Mouse (Mus musculus) heart, embryonic 10.5 days (tissue): Measurements from ENCODE around the gene Zfp654. TPM values are rescaled to one million over a fixed set of nuclear protein-coding genes. Genes with fewer than 3 reads are reported as not detected.
"Not testable (repeated sequence)": the region's sequence is repeated elsewhere in the genome, so short reads cannot be mapped to it uniquely, and the experiment has no call there.

Experiments used
- DNase-seq: peaks from one replicate; pipeline ENCODE4 v3.0.0-alpha.2; 2017; ENCODE audit warnings: low spot score
- H3K27ac ChIP-seq: fragments of 300-500 bp; sonication (generic); 2 replicates; pipeline ENCODE4 v1.5.1; 2016; ENCODE audit warnings: mild to moderate bottlenecking
- H3K27me3 ChIP-seq: fragments of 300-500 bp; sonication (generic); 2 replicates; pipeline ENCODE4 v1.6.1; 2016; ENCODE audit warnings: mild to moderate bottlenecking; ENCODE audit not compliant: poor library complexity, insufficient read depth, severe bottlenecking
- H3K36me3 ChIP-seq: fragments of 300-500 bp; sonication (generic); 2 replicates; pipeline ENCODE4 v1.6.1; 2016; ENCODE audit warnings: mild to moderate bottlenecking, moderate library complexity
- H3K4me1 ChIP-seq: fragments of 300-500 bp; sonication (generic); 2 replicates; pipeline ENCODE4 v1.6.1; 2016; ENCODE audit warnings: mild to moderate bottlenecking
- H3K4me3 ChIP-seq: fragments of 300-500 bp; sonication (generic); 2 replicates; pipeline ENCODE4 v1.5.1; 2016; ENCODE audit warnings: mild to moderate bottlenecking, moderate library complexity
- H3K9me3 ChIP-seq: fragments of 300-500 bp; sonication (generic); 2 replicates; pipeline ENCODE4 v1.6.1; 2016; ENCODE audit warnings: mild to moderate bottlenecking, moderate library complexity
- WGBS: fragments of 180-500 bp; shearing (Covaris S2); methylation state at CpG from one replicate; pipeline ENCODE4 v1.1.7; 2016; 5-methylcytosine and 5-hydroxymethylcytosine counted together
- polyA plus RNA-seq: library from polyadenylated mRNA; unstranded; fragments of >200 nt; fragmentation: Nextera tagmentation; extraction: Ambion mirVana; gene quantifications from 2 replicates; pipeline ENCODE4 v1.2.1, GENCODE M21; 2016

Gene Zfp654
- polyA plus RNA-seq, 1 experiment from 2014 or later, result 7.0 TPM

DNA sequence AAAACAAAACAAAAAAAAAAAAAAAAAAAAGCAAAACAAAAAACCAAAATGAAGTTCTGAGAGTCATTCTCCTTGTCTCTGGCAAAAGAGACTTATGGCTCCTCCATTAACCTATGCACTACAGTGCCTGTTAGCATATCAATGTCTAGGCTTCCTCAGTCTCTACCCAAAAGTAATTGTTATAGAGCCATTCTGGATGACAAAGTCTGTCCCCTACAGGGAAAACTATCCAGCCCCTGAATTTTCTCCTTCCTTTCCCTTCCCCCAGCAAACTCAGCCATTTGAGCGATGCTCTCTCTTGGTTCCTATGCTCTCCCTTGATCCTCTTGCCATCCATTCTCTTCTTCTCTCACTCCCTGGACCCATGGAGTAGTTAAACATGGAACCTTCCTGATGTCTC is 24.4 kb upstream of the Zfp654 start:
- Histone ChIP-seq H3K4me1 (no peaks in the 10 kb centered on the region), H3K4me3 (no peak overlapping the region), H3K9me3 (no peaks in the 10 kb centered on the region), H3K27ac (no peak overlapping the region), H3K36me3 (no peaks in the 10 kb centered on the region), H3K27me3 (no peaks in the 10 kb centered on the region)
- WGBS, result 92% methylated on average over 1 of the region's 1 CpGs
- no peak for DNase-seq

- H3K36me3 ChIP-seq, result no peaks in the 10 kb centered on the region
- H3K27ac ChIP-seq, result no peak overlapping the region
- DNase-seq, result no peak
- H3K27me3 ChIP-seq, result no peaks in the 10 kb centered on the region
- 93% methylated on average over 10 of the region's 10 CpGs for WGBS
- no peaks in the 10 kb centered on the region for H3K4me1 ChIP-seq
- no peak overlapping the region for H3K4me3 ChIP-seq
- H3K9me3 ChIP-seq, result no peaks in the 10 kb centered on the region
Measured at GRCm38 (mm10) chr16:64875384-64875783, 23.9 kb upstream of the Zfp654 start.

- Histone ChIP-seq H3K36me3 (no peaks in the 10 kb centered on the region), H3K9me3 (no peaks in the 10 kb centered on the region), H3K27me3 (no peaks in the 10 kb centered on the region), H3K4me3 (peak overlapping the region; percentile 77), H3K27ac (peak overlapping the region; percentile 91), H3K4me1 (no peaks in the 10 kb centered on the region)
- peak; percentile 87 for DNase-seq
- WGBS, result 3% methylated on average over 29 of the region's 29 CpGs
Measured at GRCm38 (mm10) chr16:64873416-64874305, 22.2 kb upstream of the Zfp654 start.

DNA sequence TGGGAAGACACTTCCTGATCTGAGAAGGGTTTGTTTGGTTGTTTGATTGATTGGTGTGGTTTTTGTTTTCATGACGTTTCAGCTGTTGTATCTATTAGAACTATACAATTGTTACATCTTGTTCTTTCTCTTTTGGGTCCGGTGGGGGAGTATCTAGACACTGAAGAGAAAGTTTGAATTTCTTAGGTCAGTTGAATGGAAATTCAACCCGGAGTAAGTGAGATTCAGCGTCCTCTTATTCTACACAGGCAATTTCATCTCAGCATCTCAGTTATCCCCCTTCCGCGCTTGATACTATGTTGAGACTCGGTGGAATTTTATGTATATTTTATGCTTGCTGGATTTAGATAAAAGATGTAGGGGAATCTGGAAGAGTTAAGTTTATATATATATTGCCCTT is 21.4 kb upstream of the Zfp654 start:
- no peaks in the 10 kb centered on the region for H3K4me1 ChIP-seq
- H3K4me3 ChIP-seq, result peak overlapping the region; percentile 77
- no peaks in the 10 kb centered on the region for H3K27me3 ChIP-seq
- DNase-seq, result no peak
- H3K27ac ChIP-seq, result no peak overlapping the region; the same call in 1 of the 2 replicates
- no peaks in the 10 kb centered on the region for H3K36me3 ChIP-seq
- WGBS, result 13% methylated on average over 7 of the region's 7 CpGs
- H3K9me3 ChIP-seq, result no peaks in the 10 kb centered on the region

GRCm38 (mm10) chr16:64872296-64872695 is 20.8 kb upstream of the Zfp654 start:
- no peak for DNase-seq
- WGBS, result 18% methylated on average over 3 of the region's 3 CpGs
- Histone ChIP-seq H3K9me3 (no peaks in the 10 kb centered on the region), H3K4me1 (no peaks in the 10 kb centered on the region), H3K27ac (no peak overlapping the region), H3K4me3 (no peak overlapping the region), H3K27me3 (no peaks in the 10 kb centered on the region), H3K36me3 (no peaks in the 10 kb centered on the region)

DNA sequence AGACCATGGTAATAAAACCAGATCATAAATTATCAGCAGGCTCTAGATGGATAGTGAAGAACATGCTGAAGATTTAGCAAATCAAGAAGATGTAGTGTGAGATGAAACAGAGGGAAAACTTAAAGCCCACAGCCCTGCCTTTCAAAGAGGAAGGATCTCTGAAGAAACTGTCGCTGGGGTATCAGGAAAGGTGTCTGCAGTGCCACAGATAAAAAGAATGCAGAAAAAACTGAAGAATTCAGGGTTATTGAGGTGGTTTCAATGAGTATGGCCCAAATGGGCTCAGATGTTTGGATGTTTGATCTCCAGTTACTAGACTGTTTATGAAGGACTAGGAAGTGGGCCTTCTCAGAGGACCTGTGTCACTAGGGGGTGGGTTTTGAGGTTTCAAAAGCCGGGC is 18.2 kb upstream of the Zfp654 start:
- no peaks in the 10 kb centered on the region for H3K9me3 ChIP-seq
- 70% methylated on average over 2 of the region's 2 CpGs for whole genome bisulfite sequencing
- no peak overlapping the region for H3K4me3 ChIP-seq
- no peak overlapping the region for H3K27ac ChIP-seq
- no peak for DNase-seq
- H3K36me3 ChIP-seq, result no peaks in the 10 kb centered on the region
- H3K27me3 ChIP-seq, result no peaks in the 10 kb centered on the region
- no peaks in the 10 kb centered on the region for H3K4me1 ChIP-seq

GRCm38 (mm10) chr16:64868613-64869012 is 17.2 kb upstream of the Zfp654 start:
- no peak for DNase-seq
- Histone ChIP-seq H3K27ac (no peak overlapping the region), H3K4me3 (no peak overlapping the region), H3K36me3 (no peaks in the 10 kb centered on the region), H3K9me3 (no peaks in the 10 kb centered on the region), H3K4me1 (no peaks in the 10 kb centered on the region), H3K27me3 (no peaks in the 10 kb centered on the region)
- WGBS, result 54% methylated on average over 6 of the region's 6 CpGs

DNA sequence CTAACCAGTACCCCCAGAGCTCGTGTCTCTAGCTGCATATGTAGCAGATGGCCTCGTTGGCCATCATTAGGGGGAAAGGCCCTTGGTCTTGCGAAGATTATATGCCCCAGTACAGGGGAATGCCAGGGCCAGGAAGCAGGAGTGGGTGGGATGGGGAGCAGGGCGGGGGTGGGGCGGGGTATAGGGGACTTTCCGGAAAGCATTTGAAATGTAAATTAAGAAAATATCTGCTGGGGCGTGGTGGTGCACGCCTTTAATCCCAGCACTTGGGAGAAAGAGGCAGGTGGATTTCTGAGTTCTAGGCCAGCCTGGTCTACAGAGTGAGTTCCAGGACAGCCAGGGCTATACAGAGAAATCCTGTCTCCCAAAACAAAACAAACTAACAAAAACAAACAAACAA is 14.4 kb upstream of the Zfp654 start:
- H3K36me3 ChIP-seq, H3K4me3 ChIP-seq: not testable (repeated sequence)
- 84% methylated on average over 8 of the region's 8 CpGs for WGBS

GRCm38 (mm10) chr16:64856946-64857345 is 5.5 kb upstream of the Zfp654 start:
- no peak for DNase-seq
- peaks cover 3% of the 10 kb centered on the region; the same call in 1 of the 2 replicates for H3K4me1 ChIP-seq
- H3K9me3 ChIP-seq, result no peaks in the 10 kb centered on the region
- H3K36me3 ChIP-seq, result peaks cover 30% of the 10 kb centered on the region
- 81% methylated on average over 3 of the region's 3 CpGs for WGBS
- H3K4me3 ChIP-seq, result no peak overlapping the region
- no peaks in the 10 kb centered on the region for H3K27me3 ChIP-seq
- H3K27ac ChIP-seq, result no peak overlapping the region

More for the DNA sequence above, 14.4 kb upstream of the Zfp654 start:
- not testable (repeated sequence) for H3K27me3 ChIP-seq, DNase-seq, H3K4me1 ChIP-seq, H3K9me3 ChIP-seq, H3K27ac ChIP-seq

DNA sequence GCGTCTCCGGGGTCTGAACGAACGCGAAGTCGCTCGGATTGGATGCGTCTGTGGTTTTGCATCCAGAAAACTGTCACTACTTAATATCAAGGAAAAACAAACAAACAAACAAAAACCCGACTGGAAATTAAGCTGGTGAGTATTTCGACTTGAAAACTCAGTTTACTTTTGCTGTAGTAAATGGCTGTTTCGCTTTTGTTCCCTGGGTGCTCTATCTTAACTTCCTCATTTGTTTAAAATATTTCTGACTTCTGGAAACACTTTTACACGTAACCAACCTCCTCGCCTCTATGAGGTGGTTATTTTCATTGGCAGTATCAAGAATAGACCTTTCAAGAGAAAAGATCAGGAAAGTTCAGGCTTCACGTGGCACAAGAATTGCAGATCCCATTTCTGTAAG is 1.4 kb upstream of the Zfp654 start:
- Histone ChIP-seq H3K9me3 (no peaks in the 10 kb centered on the region), H3K4me1 (peaks cover 7% of the 10 kb centered on the region; the same call in 1 of the 2 replicates), H3K27me3 (no peaks in the 10 kb centered on the region), H3K36me3 (peaks cover 30% of the 10 kb centered on the region), H3K4me3 (peak overlapping the region; percentile 98), H3K27ac (peak overlapping the region; percentile 98)
- WGBS, result 5% methylated on average over 14 of the region's 14 CpGs
- DNase-seq, result no peak

DNA sequence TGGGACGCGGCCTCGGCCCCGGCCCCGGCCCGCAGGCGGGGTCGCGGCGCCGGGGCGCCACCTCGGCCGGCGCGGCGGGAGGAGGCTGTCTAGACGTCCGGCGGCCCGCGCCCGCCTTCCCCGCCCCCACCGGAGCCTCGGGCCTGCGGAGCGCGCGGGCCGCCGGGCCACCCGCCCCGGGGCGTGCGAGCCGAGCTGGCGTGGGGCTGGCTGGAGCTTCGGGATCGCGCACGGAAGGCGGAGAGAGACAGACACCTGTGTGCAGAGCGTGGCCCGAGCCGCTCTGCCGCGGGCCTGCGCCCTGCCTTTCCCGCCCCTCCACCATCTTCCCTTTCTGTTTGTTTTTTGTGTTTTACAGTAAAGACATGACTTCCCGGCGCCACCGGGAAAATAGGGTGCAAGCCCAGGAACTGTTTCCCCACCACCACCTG is 1.0 kb upstream of the Zfp654 start:
- no peak for DNase-seq
- under 1% methylated on average over 49 of the region's 53 CpGs for WGBS

GRCm38 (mm10) chr16:64851085-64851562 is 328 bp downstream of the Zfp654 start:
- peak overlapping the region; percentile 98 for H3K27ac ChIP-seq
- peak overlapping the region; percentile 98 for H3K4me3 ChIP-seq
- H3K4me1 ChIP-seq, result peaks cover 7% of the 10 kb centered on the region; the same call in 1 of the 2 replicates
- H3K36me3 ChIP-seq, result peaks cover 16% of the 10 kb centered on the region
- H3K9me3 ChIP-seq, result no peaks in the 10 kb centered on the region
- H3K27me3 ChIP-seq, result no peaks in the 10 kb centered on the region
- WGBS, result under 1% methylated on average over 45 of the region's 45 CpGs
- DNase-seq, result peak; percentile 87

More for the DNA sequence above, 1.0 kb upstream of the Zfp654 start:
- H3K4me3 ChIP-seq, result peak overlapping the region; percentile 98
- peaks cover 29% of the 10 kb centered on the region for H3K36me3 ChIP-seq
- peak overlapping the region; percentile 98 for H3K27ac ChIP-seq
- H3K4me1 ChIP-seq, result peaks cover 7% of the 10 kb centered on the region; the same call in 1 of the 2 replicates
- no peaks in the 10 kb centered on the region for H3K27me3 ChIP-seq
- H3K9me3 ChIP-seq, result no peaks in the 10 kb centered on the region

DNA sequence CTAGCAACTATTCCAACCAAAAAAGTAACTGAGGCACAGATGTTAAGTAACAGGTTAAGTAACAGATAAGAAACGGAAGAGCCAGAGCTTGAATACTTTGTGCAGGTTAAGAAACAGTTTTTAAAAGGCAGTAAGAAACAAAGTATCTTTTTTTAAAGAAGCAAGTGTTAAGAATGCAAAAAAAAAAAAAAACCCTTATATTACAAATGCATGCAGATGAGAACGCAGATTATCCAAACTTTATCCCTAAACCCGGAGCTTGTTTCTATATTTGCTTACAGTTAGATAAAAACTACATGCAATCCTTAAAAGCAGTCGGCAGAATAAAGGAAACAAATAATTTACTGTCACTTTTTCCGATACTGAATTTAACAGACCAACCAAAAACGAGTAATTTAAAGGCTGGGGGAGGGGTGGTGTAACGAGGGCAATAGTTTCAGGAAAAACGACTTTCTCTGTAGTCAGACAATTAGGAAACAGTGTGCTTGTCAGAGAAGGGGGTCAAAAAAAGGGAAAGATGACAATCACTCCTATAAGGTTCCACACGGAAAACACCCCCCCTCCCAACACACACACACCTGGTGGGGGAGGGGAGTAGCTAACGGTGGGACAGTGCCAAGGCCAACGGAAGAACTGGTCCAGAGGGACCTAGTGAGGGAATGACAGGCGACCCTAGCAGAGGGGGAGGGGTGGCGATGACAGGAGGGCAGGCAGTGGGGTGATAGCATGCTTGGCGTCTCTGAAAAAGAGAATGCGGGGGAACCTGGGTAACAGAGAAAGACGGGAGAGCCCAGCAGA is 966 bp downstream of the Zfp654 start:
- peak; percentile 83 for DNase-seq
- H3K4me3 ChIP-seq, result peak overlapping the region; percentile 98
- H3K27ac ChIP-seq, result peak overlapping the region; percentile 98
- no peaks in the 10 kb centered on the region for H3K27me3 ChIP-seq
- WGBS, result 3% methylated on average over 16 of the region's 16 CpGs
- H3K9me3 ChIP-seq, result no peaks in the 10 kb centered on the region
- peaks cover 10% of the 10 kb centered on the region for H3K36me3 ChIP-seq
- peaks cover 7% of the 10 kb centered on the region; the same call in 1 of the 2 replicates for H3K4me1 ChIP-seq
